In the genomic region with DNA sequence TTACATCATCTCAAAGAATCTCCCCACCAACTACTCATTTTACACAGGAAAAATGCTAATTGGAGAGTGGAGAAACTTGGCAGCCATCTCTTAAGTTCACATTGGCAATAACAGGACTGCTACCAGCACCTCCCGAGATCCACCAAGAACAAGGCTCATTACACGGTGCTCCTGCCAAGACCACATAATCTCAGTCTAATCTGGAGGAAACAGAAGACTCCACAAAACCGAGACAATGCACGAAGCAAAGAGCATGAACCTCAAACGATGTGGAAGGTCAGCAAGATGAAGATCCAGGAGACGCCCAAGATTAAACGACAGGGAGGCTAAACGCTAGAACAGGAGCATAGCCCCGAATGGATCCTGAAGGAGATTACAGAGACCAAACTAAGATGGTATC, we compare ENCODE assay signal across 30 mouse cellular contexts. TPM values are rescaled to one million over a fixed set of nuclear protein-coding genes. Genes with fewer than 3 reads are reported as not detected.
DNase-seq lines count a peak whose midpoint lies in the region; ATAC-seq and TF ChIP-seq lines count a peak whose summit lies in the region.
"Had no signal": no experiment of that assay in that cellular context is flagged by ENCODE, and none has a peak within 500 bp of the region (broad histone marks: within the 10 kb centered on the region; RNA-seq: fewer than 3 reads in every experiment).

No protein-coding gene starts in this region.

- intact Hi-C loops in heart, postnatal 36 days (cut with DNase I): loop anchor here (1.0 kb wide), 1 partner anchor 131 kb away; no protein-coding TSS in a partner anchor

- peaks cover 45% of the 10 kb centered on the region for H3K4me1 ChIP-seq in intestine, embryonic 16.5 days (ENCODE audit: control insufficient read depth, insufficient read depth, low read length)
- H3K4me1 ChIP-seq in intestine, embryonic 15.5 days (replicated peaks): peaks cover 25% of the 10 kb centered on the region
- peaks cover 10% of the 10 kb centered on the region for H3K4me1 ChIP-seq in intestine, postnatal 0 days (replicated peaks; ENCODE audit: control insufficient read depth, insufficient read depth, low read length)
- peaks cover 4% of the 10 kb centered on the region for H3K4me1 ChIP-seq in midbrain, embryonic 14.5 days (ENCODE audit: control insufficient read depth, insufficient read depth, low read length)
- H3K4me1 ChIP-seq: forebrain, embryonic 12.5 days; neural tube, embryonic 12.5 days had no signal

- peak; percentile 98 for DNase-seq in heart, adult 11 months
- no peak for DNase-seq in heart, postnatal 36 days
- DNase-seq in thymus, postnatal 36 days: no peak
- no peak for DNase-seq in midbrain, embryonic 14.5 days
- DNase-seq: adrenal gland, postnatal 14 days; cerebellum, adult 11-12 months; cerebellum, postnatal 10 days; gastrocnemius, postnatal 25 days; kidney, adult 8-10 months; kidney, postnatal 10 days; liver; lung, adult 2 months; lung, postnatal 10 days; right cerebral cortex, adult 18-20 months; thymus, adult 18-20 months; thymus, postnatal 25 days had no signal

- H3K4me3 ChIP-seq in intestine, embryonic 16.5 days (ENCODE audit: low read length): no peak overlapping the region
- no peak overlapping the region for H3K4me3 ChIP-seq in intestine, embryonic 15.5 days (replicated peaks)
- no peak overlapping the region for H3K4me3 ChIP-seq in intestine, postnatal 0 days (ENCODE audit: low read depth, low read length)
- H3K4me3 ChIP-seq in midbrain, embryonic 14.5 days (replicated peaks; ENCODE audit: low read depth, low read length): no peak overlapping the region
- H3K4me3 ChIP-seq: embryonic facial prominence, embryonic 10.5 days; embryonic facial prominence, embryonic 15.5 days; forebrain, embryonic 12.5 days; heart, embryonic 13.5 days; midbrain, embryonic 10.5 days; myocyte; neural tube, embryonic 12.5 days had no signal

- H3K36me3 ChIP-seq in intestine, embryonic 16.5 days (ENCODE audit: control insufficient read depth, insufficient read depth, low read length): 0 out of 2 replicates have a peak, but pooled peaks cover 2% of the 10 kb centered on the region
- H3K36me3 ChIP-seq in intestine, embryonic 15.5 days: peaks cover 5% of the 10 kb centered on the region; the same call in 1 of the 2 replicates
- peaks cover 4% of the 10 kb centered on the region; the same call in 1 of the 2 replicates for H3K36me3 ChIP-seq in intestine, postnatal 0 days (ENCODE audit: control insufficient read depth, insufficient read depth)
- no peaks in the 10 kb centered on the region for H3K36me3 ChIP-seq in midbrain, embryonic 14.5 days (ENCODE audit: control insufficient read depth, insufficient read depth, low read length)
- H3K36me3 ChIP-seq: embryonic facial prominence, embryonic 10.5 days; forebrain, embryonic 12.5 days; heart, embryonic 13.5 days; midbrain, embryonic 10.5 days; neural tube, embryonic 12.5 days had no signal

- H3K9ac ChIP-seq in intestine, embryonic 16.5 days (ENCODE audit: low read depth, low read length): no peak overlapping the region
- no peak overlapping the region for H3K9ac ChIP-seq in intestine, embryonic 15.5 days
- no peak overlapping the region for H3K9ac ChIP-seq in intestine, postnatal 0 days (ENCODE audit: low read depth, low read length)
- H3K9ac ChIP-seq in midbrain, embryonic 14.5 days (replicated peaks; ENCODE audit: low read length): no peak overlapping the region
- H3K9ac ChIP-seq: embryonic facial prominence, embryonic 15.5 days; forebrain, embryonic 12.5 days; heart, embryonic 13.5 days; hindbrain, embryonic 14.5 days; liver, embryonic 14.5 days; neural tube, embryonic 12.5 days had no signal

- no peak for TF ChIP-seq CTCF in intestine, postnatal 0 days (IDR thresholded peaks at IDR 0.05; ENCODE audit: low read depth)

- ATAC-seq in intestine, embryonic 16.5 days: no peak
- ATAC-seq in intestine, embryonic 15.5 days: no peak
- no peak for ATAC-seq in intestine, postnatal 0 days
- ATAC-seq in midbrain, embryonic 14.5 days (ENCODE audit: low FRiP score, low TSS enrichment): no peak

- peak overlapping the region; percentile 29; the same call in 1 of the 2 replicates for H3K27ac ChIP-seq in intestine, embryonic 16.5 days (ENCODE audit: low read length)
- H3K27ac ChIP-seq in intestine, embryonic 15.5 days: no peak overlapping the region
- peak overlapping the region; percentile 29; the same call in 1 of the 2 replicates for H3K27ac ChIP-seq in intestine, postnatal 0 days (ENCODE audit: low read depth, low read length)
- H3K27ac ChIP-seq in midbrain, embryonic 14.5 days (replicated peaks; ENCODE audit: low read depth, low read length): no peak overlapping the region
- H3K27ac ChIP-seq: embryonic facial prominence, embryonic 10.5 days; embryonic facial prominence, embryonic 15.5 days; forebrain, embryonic 12.5 days; heart, embryonic 13.5 days; hindbrain, embryonic 14.5 days; liver, embryonic 14.5 days; macrophage; midbrain, embryonic 10.5 days; neural tube, embryonic 12.5 days; stomach, postnatal 0 days had no signal

- H3K9me3 ChIP-seq in intestine, embryonic 16.5 days (ENCODE audit: control insufficient read depth, low read length): no peaks in the 10 kb centered on the region
- no peaks in the 10 kb centered on the region for H3K9me3 ChIP-seq in intestine, embryonic 15.5 days
- no peaks in the 10 kb centered on the region for H3K9me3 ChIP-seq in intestine, postnatal 0 days (ENCODE audit: control insufficient read depth)
- peaks cover 7% of the 10 kb centered on the region; the same call in 1 of the 2 replicates for H3K9me3 ChIP-seq in midbrain, embryonic 14.5 days (ENCODE audit: control insufficient read depth, low read length)
- H3K9me3 ChIP-seq: embryonic facial prominence, embryonic 15.5 days; forebrain, embryonic 12.5 days had no signal

- WGBS in intestine, embryonic 16.5 days: 77% methylated on average over 9 of the region's 9 CpGs
- 83% methylated on average over 9 of the region's 9 CpGs for WGBS in intestine, embryonic 15.5 days
- 56% methylated on average over 9 of the region's 9 CpGs for WGBS in intestine, postnatal 0 days
- 90% methylated on average over 9 of the region's 9 CpGs for WGBS in midbrain, embryonic 14.5 days

- no peaks in the 10 kb centered on the region for H3K27me3 ChIP-seq in intestine, embryonic 16.5 days (replicated peaks; ENCODE audit: control insufficient read depth, insufficient read depth, low read length)
- no peaks in the 10 kb centered on the region for H3K27me3 ChIP-seq in intestine, embryonic 15.5 days (replicated peaks)
- no peaks in the 10 kb centered on the region for H3K27me3 ChIP-seq in intestine, postnatal 0 days (replicated peaks; ENCODE audit: control insufficient read depth, insufficient read depth, low read length)
- peaks cover 27% of the 10 kb centered on the region for H3K27me3 ChIP-seq in midbrain, embryonic 14.5 days (ENCODE audit: control insufficient read depth, insufficient read depth, low read length)
- H3K27me3 ChIP-seq: embryonic facial prominence, embryonic 15.5 days; forebrain, embryonic 12.5 days had no signal

- H3K4me2 ChIP-seq in intestine, embryonic 16.5 days (ENCODE audit: low read depth, low read length): no peak overlapping the region
- H3K4me2 ChIP-seq in intestine, embryonic 15.5 days (replicated peaks): no peak overlapping the region
- H3K4me2 ChIP-seq in intestine, postnatal 0 days (replicated peaks; ENCODE audit: low read depth): no peak overlapping the region
- H3K4me2 ChIP-seq in midbrain, embryonic 14.5 days (ENCODE audit: low read length): no peak overlapping the region
- H3K4me2 ChIP-seq: embryonic facial prominence, embryonic 15.5 days; forebrain, embryonic 12.5 days; heart, embryonic 13.5 days; hindbrain, embryonic 14.5 days; neural tube, embryonic 12.5 days had no signal

RNA-seq across cellular contexts. Expression of a gene that starts 38.5 kb away (rescaled TPM):
- total RNA-seq in heart, postnatal 36 days (2021): 10 to 100 TPM; 11.2 to 13.4 TPM
- polyA plus RNA-seq in intestine, embryonic 16.5 days (2015; fragmentation: Nextera tagmentation; extraction: Ambion mirVana): 48.7 and 50.1 TPM in 2 replicates
- 44.5 and 46.3 TPM in 2 replicates for polyA plus RNA-seq in intestine, embryonic 15.5 days (2015; fragmentation: Nextera tagmentation; extraction: Ambion mirVana)
- 59.1 and 64.0 TPM in 2 replicates for polyA plus RNA-seq in intestine, postnatal 0 days (2015; fragmentation: Nextera tagmentation; extraction: Ambion mirVana)
- 11.6 and 12.9 TPM in 2 replicates for polyA plus RNA-seq in midbrain, embryonic 14.5 days (2014; fragmentation: Nextera tagmentation; extraction: Ambion mirVana)

Comparison
In these comparisons a context has a peak if more than half of its experiments do, and no peak if none do; other contexts are left out.
1. H3K27ac ChIP-seq: peak in intestine, embryonic 16.5 days (single experiment) and intestine, postnatal 0 days (single experiment); none in intestine, embryonic 15.5 days (single experiment) and midbrain, embryonic 14.5 days (single experiment).